Comparison of ENCODE assay signal across 17 mouse cellular contexts in genomic region chr3:118875871-118876270, GRCm38 (mm10).
"Had no signal": no experiment of that assay in that cellular context is flagged by ENCODE, and none has a peak within 500 bp of the region (broad histone marks: within the 10 kb centered on the region; RNA-seq: fewer than 3 reads in every experiment).

No protein-coding gene starts in this region.

- H3K9me3 ChIP-seq: midbrain, embryonic 10.5 days; midbrain, embryonic 13.5 days; midbrain, embryonic 15.5 days; neural tube, embryonic 13.5 days; neural tube, embryonic 15.5 days had no signal

- DNase-seq: lung, adult 18-20 months; lung, embryonic 14.5 days; lung, postnatal 10 days; lung, postnatal 4 days; right cerebral cortex, adult 18-20 months; right cerebral cortex, postnatal 25 days; right cerebral cortex, postnatal 4 days; spleen, adult 18-20 months; thymus, adult 18-20 months; thymus, postnatal 14 days; thymus, postnatal 36 days had no signal

- H3K4me1 ChIP-seq: midbrain, embryonic 10.5 days; midbrain, embryonic 13.5 days; midbrain, embryonic 15.5 days; neural tube, embryonic 13.5 days; neural tube, embryonic 15.5 days had no signal

- H3K27ac ChIP-seq: midbrain, embryonic 10.5 days; midbrain, embryonic 13.5 days; midbrain, embryonic 15.5 days; neural tube, embryonic 13.5 days; neural tube, embryonic 15.5 days had no signal

- H3K4me3 ChIP-seq: midbrain, embryonic 10.5 days; midbrain, embryonic 13.5 days; midbrain, embryonic 15.5 days; myocyte; neural tube, embryonic 13.5 days; neural tube, embryonic 15.5 days had no signal

- H3K36me3 ChIP-seq: midbrain, embryonic 10.5 days; midbrain, embryonic 13.5 days; midbrain, embryonic 15.5 days; neural tube, embryonic 13.5 days; neural tube, embryonic 15.5 days had no signal

- H3K9ac ChIP-seq: lung, embryonic 14.5 days; midbrain, embryonic 13.5 days; midbrain, embryonic 15.5 days; neural tube, embryonic 13.5 days; neural tube, embryonic 15.5 days had no signal

- H3K27me3 ChIP-seq: midbrain, embryonic 13.5 days; midbrain, embryonic 15.5 days; neural tube, embryonic 13.5 days; neural tube, embryonic 15.5 days had no signal

- H3K4me2 ChIP-seq: lung, embryonic 14.5 days; midbrain, embryonic 13.5 days; midbrain, embryonic 15.5 days; neural tube, embryonic 13.5 days; neural tube, embryonic 15.5 days had no signal

- ATAC-seq: midbrain, embryonic 13.5 days; midbrain, embryonic 15.5 days had no signal
